Mouse (Mus musculus): Measurements from ENCODE around the gene Ccdc7b.
"Not testable (repeated sequence)": the region's sequence is repeated elsewhere in the genome, so short reads cannot be mapped to it uniquely, and the experiment has no call there.

The Ccdc7b gene

DNA sequence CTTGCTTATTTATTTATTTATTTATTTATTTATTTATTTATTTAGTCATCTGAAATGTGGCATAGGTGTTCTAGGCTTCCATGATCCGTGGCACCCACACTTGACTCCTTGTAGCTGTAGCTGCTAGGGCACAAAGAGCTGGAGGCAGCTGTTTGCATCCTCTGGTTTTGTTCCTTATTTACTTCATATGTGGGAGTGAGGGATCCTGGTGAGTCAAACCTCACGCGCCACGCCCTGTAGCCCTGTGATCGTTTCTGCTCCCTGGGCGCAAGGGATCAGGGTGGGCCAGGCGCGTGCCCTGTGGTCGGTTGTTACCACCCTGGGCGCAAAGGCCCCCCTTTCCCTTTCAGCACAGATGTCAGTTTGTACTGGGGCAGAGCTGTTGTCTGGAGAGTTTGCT lies at the start of gene Ccdc7b:
Gene Ccdc7b (plus strand): TSS at position 301 of the 400 bp plus-strand sequence.
- ATAC-seq (ENCODE audit: low TSS enrichment) = not testable (repeated sequence)

DNA sequence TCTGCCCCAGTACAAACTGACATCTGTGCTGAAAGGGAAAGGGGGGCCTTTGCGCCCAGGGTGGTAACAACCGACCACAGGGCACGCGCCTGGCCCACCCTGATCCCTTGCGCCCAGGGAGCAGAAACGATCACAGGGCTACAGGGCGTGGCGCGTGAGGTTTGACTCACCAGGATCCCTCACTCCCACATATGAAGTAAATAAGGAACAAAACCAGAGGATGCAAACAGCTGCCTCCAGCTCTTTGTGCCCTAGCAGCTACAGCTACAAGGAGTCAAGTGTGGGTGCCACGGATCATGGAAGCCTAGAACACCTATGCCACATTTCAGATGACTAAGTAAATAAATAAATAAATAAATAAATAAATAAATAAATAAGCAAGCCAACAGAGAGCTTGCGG lies 1.5 kb upstream of the Ccdc7b start, which contains the start of gene Ccdc7a:
Gene Ccdc7a (minus strand): TSS at position 101 of the 400 bp plus-strand sequence.
- ATAC-seq (ENCODE audit: low TSS enrichment) = not testable (repeated sequence)

DNA sequence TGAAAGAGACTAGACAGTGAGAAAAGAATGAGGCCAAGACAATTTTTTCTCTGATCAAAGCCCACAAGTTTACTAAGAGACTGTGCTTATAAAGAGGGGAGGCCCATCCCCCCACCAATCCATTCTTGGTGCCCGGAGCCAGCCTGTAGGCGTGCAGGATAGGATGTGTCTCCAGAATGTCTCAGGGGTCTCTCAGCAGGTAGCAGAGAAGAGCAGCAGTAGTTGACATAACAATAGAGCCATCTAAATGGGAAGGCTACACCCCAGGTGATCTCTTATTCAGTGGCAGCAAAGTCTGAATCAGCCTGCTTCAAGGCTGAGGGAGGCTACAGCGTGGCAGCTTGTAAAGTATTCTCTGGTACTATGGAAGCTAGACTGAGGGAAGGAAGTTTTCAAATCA lies 48.8 kb downstream of the Ccdc7b start:
- ATAC-seq (ENCODE audit: low TSS enrichment) = not testable (repeated sequence)

- ATAC-seq (ENCODE audit: low TSS enrichment) = no peak
These were observed 64.6 kb downstream of the Ccdc7b start, which contains the start of gene Gm10999 for GRCm38 (mm10) chr8:129131561-129131960. Gm10999 (minus strand) TSS chr8:129131661.

GRCm38 (mm10) chr8:129133475-129133874 lies 66.5 kb downstream of the Ccdc7b start:
- ATAC-seq (ENCODE audit: low TSS enrichment) = no peak

Measured in frontal cortex, adult (tissue).